Mouse (Mus musculus): ENCODE data around the gene Zic1.

DNA sequence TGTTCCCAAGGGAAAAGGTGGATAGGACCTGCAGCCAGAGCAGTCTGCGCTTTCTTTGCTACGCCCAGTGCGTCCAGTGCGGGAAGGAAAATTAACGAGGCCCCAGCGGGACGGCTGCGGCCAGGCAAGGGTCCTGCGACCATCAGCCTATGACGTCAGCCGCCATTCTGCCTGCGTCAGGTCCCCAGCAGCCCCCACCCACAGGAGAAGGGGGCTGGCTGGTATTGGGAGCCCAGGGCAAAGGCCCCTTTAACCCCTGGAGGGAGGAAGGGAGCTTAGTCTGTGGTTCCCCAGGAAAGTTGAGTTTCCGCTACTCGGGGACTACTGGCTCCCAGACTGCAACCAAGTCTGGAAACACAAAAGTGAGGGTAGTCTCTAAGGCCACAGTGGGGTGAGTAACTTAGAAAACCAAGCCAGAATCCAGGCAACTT, 14.7 kb downstream of the Zic1 start:
- TF ChIP-seq CTCF (IDR thresholded peaks at IDR 0.05; ENCODE audit: low read depth) (no peak), EP300 (IDR thresholded peaks at IDR 0.05; ENCODE audit: low read depth) (no peak)
